Mouse (Mus musculus) lung, embryonic 14.5 days (tissue): ENCODE measurements around the gene Cdh13. TPM values are rescaled to one million over a fixed set of nuclear protein-coding genes. Genes with fewer than 3 reads are reported as not detected.

ENCODE experiments used
- ATAC-seq: fragments of 200-750 bp; cut with Nextera tagmentation; 2 replicates; pipeline ENCODE4 v1.8.0; 2017; ENCODE audit warnings: mild to moderate bottlenecking, moderate TSS enrichment, moderate library complexity; ENCODE audit not compliant: insufficient read depth
- DNase-seq: peaks from one replicate; pipeline ENCODE4 v3.0.0-alpha.2; 2015
- H3K27ac ChIP-seq: fragments of 300-500 bp; sonication (generic); 2 replicates; pipeline ENCODE4 v1.5.1; 2014; ENCODE audit warnings: low read depth, mild to moderate bottlenecking, moderate library complexity
- H3K27me3 ChIP-seq: fragments of 300-500 bp; sonication (generic); 2 replicates; pipeline ENCODE4 v1.6.1; 2014; ENCODE audit warnings: low read length, control low read depth; ENCODE audit not compliant: insufficient read depth
- H3K36me3 ChIP-seq: fragments of 300-500 bp; sonication (generic); 2 replicates; pipeline ENCODE4 v1.6.1; 2014; ENCODE audit warnings: control low read depth; ENCODE audit not compliant: insufficient read depth
- H3K4me1 ChIP-seq: fragments of 300-500 bp; sonication (generic); 2 replicates; pipeline ENCODE4 v1.6.1; 2014; ENCODE audit warnings: antibody characterized with exemption, control low read depth; ENCODE audit not compliant: insufficient read depth
- H3K4me2 ChIP-seq: fragments of 300-500 bp; sonication (generic); 2 replicates; pipeline ENCODE4 v1.6.1; 2014; ENCODE audit warnings: mild to moderate bottlenecking
- H3K4me3 ChIP-seq: fragments of 300-500 bp; sonication (generic); 2 replicates; pipeline ENCODE4 v1.5.1; 2014; ENCODE audit warnings: low read depth, low read length
- H3K9ac ChIP-seq: fragments of 300-500 bp; sonication (generic); 2 replicates; pipeline ENCODE4 v1.6.1; 2014
- H3K9me3 ChIP-seq: fragments of 300-500 bp; sonication (generic); 2 replicates; pipeline ENCODE4 v1.6.1; 2016; ENCODE audit warnings: low read depth, low read length, control low read depth
- CTCF ChIP-seq: IDR thresholded peaks from 2 replicates; pipeline ENCODE4 v1.5.1; 2016; ENCODE audit warnings: antibody characterized with exemption, low read depth
- WGBS: fragments of 180-500 bp; shearing (Covaris S2); extraction: QIAGEN DNeasy Blood & Tissue Kit; methylation state at CpG from one replicate; pipeline ENCODE4 v1.1.7; 2014; 5-methylcytosine and 5-hydroxymethylcytosine counted together
- polyA plus RNA-seq: library from polyadenylated mRNA; unstranded; fragments of >200 nt; fragmentation: Nextera tagmentation; extraction: Ambion mirVana; gene quantifications from 2 replicates; pipeline ENCODE4 v1.2.1, GENCODE M21; 2014

Cdh13 gene
- polyA plus RNA-seq, 1 experiment from 2014 or later: 1.2 TPM

- Histone ChIP-seq H3K4me3 (no peak overlapping the region), H3K27ac (no peak overlapping the region), H3K9me3 (no peaks in the 10 kb centered on the region), H3K9ac (no peak overlapping the region), H3K4me2 (no peak overlapping the region), H3K36me3 (no peaks in the 10 kb centered on the region), H3K27me3 (no peaks in the 10 kb centered on the region), H3K4me1 (no peaks in the 10 kb centered on the region)
- TF ChIP-seq CTCF: no peak
- DNase-seq (peak; percentile 29), ATAC-seq (no peak)
- WGBS: 63% methylated on average over 10 of the region's 10 CpGs
These were observed 23.4 kb downstream of the Cdh13 start for GRCm38 (mm10) chr8:118306957-118307356.

- Histone ChIP-seq H3K27me3 (no peaks in the 10 kb centered on the region), H3K4me3 (no peak overlapping the region), H3K4me2 (no peak overlapping the region), H3K36me3 (no peaks in the 10 kb centered on the region), H3K9ac (no peak overlapping the region), H3K9me3 (no peaks in the 10 kb centered on the region), H3K27ac (no peak overlapping the region), H3K4me1 (no peaks in the 10 kb centered on the region)
- WGBS: 56% methylated on average over 3 of the region's 3 CpGs
- TF ChIP-seq CTCF: no peak
- DNase-seq (no peak), ATAC-seq (no peak)
These were observed 25.6 kb downstream of the Cdh13 start for GRCm38 (mm10) chr8:118309106-118309505.

- ATAC-seq: no peak; the same call in 1 of the 2 replicates
- WGBS: 56% methylated on average over 17 of the region's 17 CpGs
- Histone ChIP-seq H3K27ac (no peak overlapping the region), H3K27me3 (no peaks in the 10 kb centered on the region), H3K4me1 (no peaks in the 10 kb centered on the region), H3K9me3 (no peaks in the 10 kb centered on the region), H3K4me3 (no peak overlapping the region), H3K9ac (no peak overlapping the region), H3K4me2 (no peak overlapping the region), H3K36me3 (no peaks in the 10 kb centered on the region)
- TF ChIP-seq CTCF: no peak
- peak; percentile 21 for DNase-seq
These were observed 30.1 kb downstream of the Cdh13 start for GRCm38 (mm10) chr8:118313426-118314187.

- no peak for TF ChIP-seq CTCF
- no peak for DNase-seq
- ATAC-seq: peak; percentile 58; the same call in 1 of the 2 replicates
- no peak overlapping the region for H3K9ac ChIP-seq
- no peaks in the 10 kb centered on the region for H3K27me3 ChIP-seq
- WGBS: 64% methylated on average over 6 of the region's 6 CpGs
- no peaks in the 10 kb centered on the region for H3K9me3 ChIP-seq
- no peak overlapping the region for H3K4me2 ChIP-seq
- no peaks in the 10 kb centered on the region for H3K4me1 ChIP-seq
- no peak overlapping the region for H3K27ac ChIP-seq
- no peak overlapping the region for H3K4me3 ChIP-seq
- no peaks in the 10 kb centered on the region for H3K36me3 ChIP-seq
These were observed 30.6 kb downstream of the Cdh13 start for GRCm38 (mm10) chr8:118314188-118314563.

GRCm38 (mm10) chr8:118314932-118315331 lies 31.4 kb downstream of the Cdh13 start:
- no peak overlapping the region for H3K4me2 ChIP-seq
- H3K27ac ChIP-seq: no peak overlapping the region
- no peak overlapping the region for H3K9ac ChIP-seq
- WGBS: 78% methylated on average over 7 of the region's 7 CpGs
- no peak for TF ChIP-seq CTCF
- H3K4me3 ChIP-seq: no peak overlapping the region
- no peak for ATAC-seq
- no peaks in the 10 kb centered on the region for H3K27me3 ChIP-seq
- H3K4me1 ChIP-seq: no peaks in the 10 kb centered on the region
- DNase-seq: no peak
- H3K36me3 ChIP-seq: no peaks in the 10 kb centered on the region
- H3K9me3 ChIP-seq: no peaks in the 10 kb centered on the region

- no peak overlapping the region for H3K27ac ChIP-seq
- no peak overlapping the region for H3K4me2 ChIP-seq
- no peak overlapping the region for H3K4me3 ChIP-seq
- H3K4me1 ChIP-seq: no peaks in the 10 kb centered on the region
- TF ChIP-seq CTCF: no peak
- H3K27me3 ChIP-seq: no peaks in the 10 kb centered on the region
- ATAC-seq (no peak), DNase-seq (no peak)
- H3K9me3 ChIP-seq: no peaks in the 10 kb centered on the region
- H3K9ac ChIP-seq: no peak overlapping the region
- no peaks in the 10 kb centered on the region for H3K36me3 ChIP-seq
- 61% methylated on average over 12 of the region's 12 CpGs for WGBS
These were observed 32.9 kb downstream of the Cdh13 start for GRCm38 (mm10) chr8:118316440-118316839.

GRCm38 (mm10) chr8:118320566-118320965 lies 37.0 kb downstream of the Cdh13 start:
- no peak for ATAC-seq
- Histone ChIP-seq H3K4me2 (no peak overlapping the region), H3K4me3 (no peak overlapping the region), H3K27ac (no peak overlapping the region), H3K27me3 (no peaks in the 10 kb centered on the region), H3K4me1 (no peaks in the 10 kb centered on the region), H3K9me3 (no peaks in the 10 kb centered on the region), H3K9ac (no peak overlapping the region), H3K36me3 (no peaks in the 10 kb centered on the region)
- DNase-seq: no peak
- WGBS: 68% methylated on average over 1 of the region's 1 CpGs
- no peak for TF ChIP-seq CTCF
